Mouse (Mus musculus) ES-Bruce4 (cell line): ENCODE measurements at regions not wholly inside any gene's neighbourhood (a gene's known extent, or its start where the extent isn't known, plus 50 kb on each side); places are given as distances from the start of the nearest gene placed in this dataset.

Source experiments
- CTCF ChIP-seq: IDR thresholded peaks from one replicate; pipeline ENCODE4 v1.8.1; 2011; ENCODE audit warnings: low read depth, low read length
- POLR2A ChIP-seq: IDR thresholded peaks from one replicate; pipeline ENCODE4 v1.8.1; 2011; ENCODE audit warnings: low read length; ENCODE audit not compliant: insufficient read depth

DNA sequence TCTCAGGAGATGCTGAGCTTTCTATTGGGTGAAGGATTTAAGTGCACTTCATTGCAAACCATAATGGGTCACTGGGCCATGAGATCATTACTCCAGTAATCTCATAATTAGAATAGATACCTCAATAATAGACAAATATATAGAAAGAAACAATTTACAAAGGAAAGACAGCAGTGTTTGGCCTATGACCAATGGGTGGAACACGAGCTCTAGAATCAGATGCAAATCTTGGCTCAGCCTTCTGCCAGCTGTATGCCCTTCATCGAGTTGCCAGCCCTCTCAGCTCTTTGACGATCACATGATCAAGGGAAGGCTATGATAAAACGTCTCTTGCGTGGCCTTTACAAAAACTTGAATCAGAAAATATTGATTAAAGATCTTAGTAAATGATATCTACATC is 92.9 kb upstream of the Dapk1 start:
- TF ChIP-seq CTCF, result no peak
- TF ChIP-seq POLR2A, result no peak
